Mouse (Mus musculus): ENCODE measurements around the gene Drap1.

Drap1 gene

GRCm38 (mm10) chr19:5424782-5425741, at the start of gene Drap1, which contains the start of gene AI837181:
Drap1 (minus strand) TSS chr19:5424979.
AI837181 (plus strand) TSS chr19:5425144.
- DNase-seq (ENCODE audit: low spot score), result peak; percentile 95

GRCm38 (mm10) chr19:5473720-5474119, 48.9 kb upstream of the Drap1 start, which contains the start of gene Efemp2:
Efemp2 (plus strand) TSS chr19:5473954.
- DNase-seq (ENCODE audit: low spot score), result no peak

- DNase-seq (ENCODE audit: low spot score), result no peak
Measured at GRCm38 (mm10) chr19:5472857-5473256, 48.1 kb upstream of the Drap1 start.

- no peak for DNase-seq (ENCODE audit: low spot score)
Measured at GRCm38 (mm10) chr19:5471846-5472245, 47.1 kb upstream of the Drap1 start.

GRCm38 (mm10) chr19:5468374-5468773, 43.6 kb upstream of the Drap1 start, which contains the start of gene Ctsw:
Ctsw (minus strand) TSS chr19:5468507.
- DNase-seq (ENCODE audit: low spot score), result no peak

- DNase-seq (ENCODE audit: low spot score), result no peak
Measured at GRCm38 (mm10) chr19:5466916-5467500, 42.2 kb upstream of the Drap1 start.

GRCm38 (mm10) chr19:5465037-5465436, 40.3 kb upstream of the Drap1 start:
- DNase-seq (ENCODE audit: low spot score), result no peak

- no peak for DNase-seq (ENCODE audit: low spot score)
Measured at GRCm38 (mm10) chr19:5463791-5464562, 39.2 kb upstream of the Drap1 start.

- no peak for DNase-seq (ENCODE audit: low spot score)
Measured at GRCm38 (mm10) chr19:5463212-5463611, 38.4 kb upstream of the Drap1 start.

- no peak for DNase-seq (ENCODE audit: low spot score)
Measured at GRCm38 (mm10) chr19:5461411-5461810, 36.6 kb upstream of the Drap1 start.

- peak; percentile 78 for DNase-seq (ENCODE audit: low spot score)
Measured at GRCm38 (mm10) chr19:5460465-5460911, 35.7 kb upstream of the Drap1 start, which contains the start of gene Fibp. Fibp (plus strand) TSS chr19:5460615.

- no peak for DNase-seq (ENCODE audit: low spot score)
Measured at GRCm38 (mm10) chr19:5459896-5460295, 35.1 kb upstream of the Drap1 start.

- DNase-seq (ENCODE audit: low spot score), result no peak
Measured at GRCm38 (mm10) chr19:5459019-5459418, 34.2 kb upstream of the Drap1 start.

- no peak for DNase-seq (ENCODE audit: low spot score)
Measured at GRCm38 (mm10) chr19:5457746-5458442, 33.1 kb upstream of the Drap1 start, which contains the start of gene Ccdc85b. Ccdc85b (minus strand) TSS chr19:5457894.

GRCm38 (mm10) chr19:5456922-5457745, 32.4 kb upstream of the Drap1 start:
- DNase-seq (ENCODE audit: low spot score), result peak; percentile 91

GRCm38 (mm10) chr19:5456241-5456921, 31.6 kb upstream of the Drap1 start:
- no peak for DNase-seq (ENCODE audit: low spot score)

GRCm38 (mm10) chr19:5455568-5455967, 30.8 kb upstream of the Drap1 start:
- DNase-seq (ENCODE audit: low spot score), result no peak

GRCm38 (mm10) chr19:5455037-5455436, 30.3 kb upstream of the Drap1 start:
- no peak for DNase-seq (ENCODE audit: low spot score)

- no peak for DNase-seq (ENCODE audit: low spot score)
Measured at GRCm38 (mm10) chr19:5451766-5452165, 27.0 kb upstream of the Drap1 start.

GRCm38 (mm10) chr19:5449673-5450072, 24.9 kb upstream of the Drap1 start:
- DNase-seq (ENCODE audit: low spot score), result no peak
